Mouse (Mus musculus) CH12.LX (cell line): Measurements from ENCODE around the gene Pnn.

Experiments used
- CTCF ChIP-seq, 2 experiments: IDR thresholded peaks in 1 of 2; conservative IDR thresholded peaks in 1 of 2; 2 replicates each; pipeline ENCODE4 v1.5.1; 2011 to 2012; ENCODE audit warnings: low read depth in 2 of 2, low read length in 2 of 2, improper control_type of control experiment in 1 of 2, inconsistent platforms in 1 of 2, mild to moderate bottlenecking in 1 of 2, moderate library complexity in 1 of 2
- EP300 ChIP-seq: IDR thresholded peaks from 2 replicates; pipeline ENCODE4 v1.6.1; 2011; ENCODE audit warnings: low read length, improper control_type of control experiment
- MAFK ChIP-seq: IDR thresholded peaks from 2 replicates; pipeline ENCODE4 v1.6.1; 2011; ENCODE audit warnings: low read length, improper control_type of control experiment; ENCODE audit not compliant: insufficient replicate concordance
- NRF1 ChIP-seq: IDR thresholded peaks from 2 replicates; pipeline ENCODE4 v1.6.1; 2014; ENCODE audit warnings: low read depth, mild to moderate bottlenecking, inconsistent platforms, low read length, improper control_type of control experiment, moderate library complexity
- TCF12 ChIP-seq: IDR thresholded peaks from 2 replicates; pipeline ENCODE4 v1.6.1; 2014; ENCODE audit warnings: low read depth, mild to moderate bottlenecking, inconsistent platforms, low read length, improper control_type of control experiment
- USF1 ChIP-seq: IDR thresholded peaks from 2 replicates; pipeline ENCODE4 v1.6.1; 2014; ENCODE audit warnings: low read depth, mild to moderate bottlenecking, inconsistent platforms, low read length, improper control_type of control experiment
- ZKSCAN1 ChIP-seq: IDR thresholded peaks from 2 replicates; pipeline ENCODE4 v1.6.1; 2012; ENCODE audit warnings: low read depth, inconsistent platforms, low read length, improper control_type of control experiment, borderline replicate concordance
- ZNF384 ChIP-seq: IDR thresholded peaks from 2 replicates; pipeline ENCODE4 v1.6.1; 2012; ENCODE audit warnings: low read depth, low read length, improper control_type of control experiment, inconsistent platforms

DNA sequence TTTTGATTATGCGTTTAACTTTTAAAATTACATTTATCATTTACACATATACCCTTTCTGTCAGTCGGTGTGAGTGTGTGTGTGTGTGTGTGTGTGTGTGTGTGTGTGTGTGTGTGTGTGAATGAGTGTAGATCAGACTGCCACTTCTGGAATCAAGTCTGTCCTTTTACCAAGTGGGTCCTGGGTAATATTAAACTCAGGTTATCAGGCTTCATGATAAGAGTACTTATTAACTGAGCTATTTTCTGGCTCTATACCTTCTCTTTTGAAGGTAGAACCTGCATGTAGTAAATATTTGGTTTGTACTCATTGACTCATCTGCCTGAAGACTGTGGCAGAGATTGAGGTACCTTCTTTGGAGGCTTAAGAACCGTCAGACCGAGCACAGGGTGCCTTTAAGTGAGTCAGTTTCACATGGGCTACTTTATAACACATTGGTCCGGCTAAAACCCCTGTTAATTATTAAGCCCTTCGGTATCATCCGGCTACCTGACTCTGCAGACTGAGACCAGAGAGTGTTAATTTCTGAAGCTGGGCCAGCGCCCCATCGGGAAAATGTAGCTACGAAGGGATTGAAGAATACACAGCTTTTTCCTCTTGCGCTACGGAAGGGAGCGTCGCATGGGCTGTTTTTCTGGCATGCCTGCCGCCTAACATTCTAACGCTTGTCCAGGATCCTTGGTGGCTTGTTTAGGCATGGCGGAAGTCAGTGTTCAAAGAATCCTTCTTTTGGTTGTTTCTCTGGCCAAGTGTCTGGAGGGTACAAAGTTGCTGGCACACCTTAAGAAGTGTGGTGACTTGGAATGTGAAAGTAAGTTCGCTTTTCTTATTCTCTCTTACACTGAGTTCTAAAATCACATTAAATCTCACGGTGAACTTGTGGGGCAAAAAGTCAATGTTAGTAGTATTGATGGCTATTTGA is 28.7 kb downstream of the Pnn start, which contains the start of gene Mia2:
- TF ChIP-seq ZKSCAN1 (no peak), CTCF (conservative IDR thresholded peaks at IDR 0.05 in 1 of 2, IDR thresholded peaks at IDR 0.05 in 1 of 2; ENCODE audit: low read depth in 2 of 2, low read length in 2 of 2) (no peak), ZNF384 (no peak), USF1 (no peak), NRF1 (no peak), EP300 (no peak), TCF12 (no peak), MAFK (no peak)
